Mouse (Mus musculus) adrenal gland, postnatal 4 days (tissue): ENCODE measurements around the gene Inip. TPM values are rescaled to one million over a fixed set of nuclear protein-coding genes. Genes with fewer than 3 reads are reported as not detected.
A peak's percentile ranks its signal among the peaks of the same experiment; 100 is the strongest.

Experiments
- DNase-seq, 2 experiments: peaks; one replicate each; pipeline ENCODE4 v3.0.0; 2021 to 2022; ENCODE audit warnings: low spot score in 2 of 2, mixed read lengths in 2 of 2
- total RNA-seq, 2 experiments: library from RNA; stranded (reverse); gene quantifications; 2 replicates each; pipeline ENCODE4 v1.2.3; 2021

Gene Inip
- total RNA-seq, 2 experiments from 2014 or later = 21.8 to 24.1 TPM

- no peak for DNase-seq
These were observed 18.3 kb downstream of the Inip start for GRCm38 (mm10) chr4:59782853-59783684.

DNA sequence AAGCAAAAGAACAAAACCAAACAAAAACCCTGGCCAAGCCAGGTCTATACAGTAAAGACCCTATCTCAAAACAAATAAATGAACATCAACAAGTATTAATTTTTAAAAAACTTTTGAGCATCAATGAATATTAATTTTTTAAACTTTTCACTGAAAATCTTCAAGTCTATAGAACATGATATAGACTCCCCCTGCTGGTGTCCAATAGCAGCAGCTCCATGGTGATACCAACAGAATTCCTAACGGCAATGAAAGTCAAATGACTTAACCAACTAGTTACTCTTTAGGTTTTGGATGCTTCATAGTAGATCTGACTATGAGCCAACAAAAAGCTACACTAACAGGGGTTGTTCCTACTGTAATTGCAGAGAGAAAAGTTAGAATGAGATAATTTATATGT, 20.8 kb downstream of the Inip start:
- DNase-seq = no peak

DNA sequence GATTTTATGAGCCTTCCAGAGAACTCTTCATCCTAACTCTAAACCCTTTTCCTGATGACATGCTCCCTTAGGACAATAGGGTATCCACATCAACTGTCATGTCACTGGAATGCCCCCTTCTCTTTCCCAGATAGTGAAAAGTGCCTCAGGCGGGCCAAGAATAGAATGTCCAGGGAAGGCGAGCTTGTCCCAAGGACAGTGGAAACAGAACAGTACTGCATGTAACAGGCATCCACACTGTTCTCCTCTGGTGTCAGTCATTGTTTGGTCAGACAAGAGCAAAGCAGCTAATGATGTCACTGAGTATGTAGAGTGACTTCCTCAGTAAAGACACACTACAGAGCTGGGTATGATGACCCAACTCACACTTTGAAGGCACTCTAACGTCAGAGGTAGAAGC, 23.6 kb downstream of the Inip start:
- no peak for DNase-seq

- DNase-seq = no peak
These were observed 29.1 kb downstream of the Inip start for GRCm38 (mm10) chr4:59772171-59772879.

- no peak for DNase-seq
These were observed 33.7 kb downstream of the Inip start for GRCm38 (mm10) chr4:59767717-59768116.

DNA sequence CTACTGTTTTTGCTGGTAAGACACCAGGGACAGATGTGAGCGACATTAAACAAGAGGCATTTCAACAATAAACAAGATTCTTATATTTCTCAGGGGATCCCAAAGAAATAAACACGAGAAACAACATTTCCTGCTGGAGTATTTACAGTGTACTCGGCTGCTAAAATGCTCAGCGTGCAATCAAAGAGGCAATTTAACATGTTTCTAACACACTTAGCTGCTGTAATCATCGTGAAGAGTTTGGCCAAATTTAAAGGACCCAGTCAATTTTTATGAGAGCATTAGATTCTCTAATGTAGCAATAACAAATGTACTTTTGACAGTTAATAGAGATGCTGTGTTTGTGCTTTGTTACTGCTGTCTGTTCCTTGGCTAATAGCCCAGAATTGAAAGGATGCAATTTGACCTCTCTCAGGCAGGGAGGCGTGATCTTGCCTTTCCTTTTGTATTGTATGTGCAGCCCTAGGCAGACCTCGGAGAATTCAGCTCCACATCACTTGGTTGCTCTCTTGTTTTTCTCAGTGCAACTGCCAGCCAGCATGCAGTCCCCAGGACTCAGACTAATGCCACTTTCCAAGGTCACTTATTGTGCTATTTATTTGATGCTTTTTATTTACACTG, 35.9 kb downstream of the Inip start:
- no peak for DNase-seq

DNA sequence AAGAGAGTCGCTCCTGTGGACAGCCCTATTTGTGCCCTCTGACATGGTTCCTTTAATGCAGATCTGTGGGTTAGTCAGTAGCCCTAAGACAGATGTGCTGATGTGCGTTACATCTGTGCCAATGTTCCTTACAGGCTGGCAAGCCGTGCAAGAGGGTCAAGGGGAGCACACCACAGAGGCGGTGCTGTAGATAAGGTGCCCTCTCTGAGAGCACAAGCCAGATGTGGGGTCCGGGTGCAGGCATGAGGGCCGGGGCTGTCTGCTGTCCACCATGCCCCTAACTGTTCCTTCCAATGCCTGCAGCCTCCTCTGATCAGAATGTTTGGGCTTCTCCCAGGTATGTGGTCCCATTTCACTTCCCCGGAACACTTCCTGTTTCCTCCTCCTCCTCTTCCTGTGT, 36.4 kb downstream of the Inip start:
- no peak for DNase-seq

- DNase-seq = no peak
These were observed 40.0 kb downstream of the Inip start for GRCm38 (mm10) chr4:59761365-59761729.

DNA sequence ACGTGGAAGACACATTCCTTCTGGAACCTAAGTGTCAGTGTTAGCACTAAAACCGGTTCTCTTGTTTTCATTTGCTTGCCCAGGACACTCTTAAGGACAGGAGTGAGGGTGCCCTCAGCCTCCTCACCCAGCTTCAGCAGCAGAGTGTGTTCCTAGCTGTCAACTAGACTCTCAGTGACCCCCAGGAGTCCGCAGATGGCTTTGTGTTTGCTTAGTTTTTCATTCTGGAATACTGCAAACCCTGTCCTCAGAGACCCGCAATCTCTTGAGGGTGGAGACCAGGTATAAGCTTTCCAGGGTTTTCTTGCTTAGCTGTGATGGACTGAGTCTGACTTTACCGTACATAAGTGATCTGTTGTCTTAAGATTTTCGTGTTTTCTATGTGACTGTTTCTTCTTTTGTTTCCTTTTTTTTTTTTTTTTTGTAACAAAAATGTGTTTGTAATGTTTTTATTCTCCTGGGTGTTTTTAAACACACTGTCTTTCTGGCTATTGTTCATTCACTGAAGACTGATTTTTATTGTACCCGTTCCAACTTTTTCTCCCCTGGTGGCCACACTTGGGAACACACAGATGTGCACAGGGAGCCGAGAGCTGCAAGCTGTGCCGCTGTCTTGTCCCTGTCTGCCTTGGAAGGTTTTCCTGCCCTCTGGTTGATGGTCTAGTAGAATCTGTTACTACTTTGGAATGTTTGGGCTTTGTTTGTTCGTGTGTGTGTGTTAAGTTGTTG, 40.6 kb downstream of the Inip start:
- DNase-seq = no peak

DNA sequence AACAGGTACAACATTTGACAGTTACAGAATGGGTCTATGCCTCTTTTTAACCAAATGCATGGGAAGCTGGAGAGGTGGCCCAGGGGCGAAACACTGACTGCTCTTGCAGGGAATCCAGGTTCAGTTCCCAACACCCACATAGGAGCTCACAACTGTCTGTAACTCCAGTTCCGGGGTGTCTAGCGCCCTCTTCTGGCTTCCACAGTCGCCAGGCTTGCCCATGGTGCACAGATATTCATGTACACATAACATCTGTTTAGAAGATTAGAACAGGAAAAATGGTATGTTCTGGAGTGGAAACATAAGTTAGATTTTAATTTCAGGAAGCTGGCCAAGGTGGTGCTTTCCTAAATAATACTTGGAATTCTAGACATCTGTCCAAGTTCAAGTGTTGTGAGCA, 41.4 kb downstream of the Inip start:
- DNase-seq = no peak

GRCm38 (mm10) chr4:59757452-59758435, 43.6 kb downstream of the Inip start:
- DNase-seq = no peak

DNA sequence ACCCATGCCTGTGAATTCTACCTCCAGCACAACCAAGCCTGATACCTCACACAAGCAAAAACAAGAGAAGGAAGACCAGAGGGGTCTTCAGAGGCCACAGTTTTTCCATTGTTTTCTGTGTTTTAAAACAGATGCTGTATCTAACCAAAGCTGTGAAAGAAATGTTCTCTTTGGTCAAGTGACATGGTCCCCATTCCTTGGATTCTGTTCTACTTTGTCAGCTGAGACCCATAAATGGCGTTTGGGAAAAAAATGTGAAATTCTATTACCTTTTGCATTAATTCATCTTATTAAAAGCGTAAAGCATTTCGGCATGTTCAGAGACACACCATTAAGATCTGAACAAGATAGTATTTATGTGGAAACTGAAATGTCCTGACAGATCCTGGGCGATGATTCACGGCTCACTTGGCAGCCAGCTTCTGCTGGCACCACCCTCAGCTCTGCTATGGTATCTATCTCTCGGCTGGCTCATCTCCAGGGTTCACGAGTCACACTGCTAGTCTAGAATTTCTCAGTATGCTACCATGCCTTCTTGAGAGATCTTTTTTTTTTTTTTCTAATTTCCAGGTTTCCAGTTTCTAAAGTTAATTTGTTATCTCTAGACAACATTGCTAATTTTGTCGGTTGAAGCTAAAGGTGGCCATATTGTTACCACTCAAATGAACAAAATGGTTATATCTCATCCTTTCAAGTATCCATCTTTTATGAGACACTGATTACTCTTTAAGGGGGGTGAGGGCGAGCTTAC, 44.9 kb downstream of the Inip start:
- peak in 1 of 2 experiments; percentile 36 for DNase-seq

DNA sequence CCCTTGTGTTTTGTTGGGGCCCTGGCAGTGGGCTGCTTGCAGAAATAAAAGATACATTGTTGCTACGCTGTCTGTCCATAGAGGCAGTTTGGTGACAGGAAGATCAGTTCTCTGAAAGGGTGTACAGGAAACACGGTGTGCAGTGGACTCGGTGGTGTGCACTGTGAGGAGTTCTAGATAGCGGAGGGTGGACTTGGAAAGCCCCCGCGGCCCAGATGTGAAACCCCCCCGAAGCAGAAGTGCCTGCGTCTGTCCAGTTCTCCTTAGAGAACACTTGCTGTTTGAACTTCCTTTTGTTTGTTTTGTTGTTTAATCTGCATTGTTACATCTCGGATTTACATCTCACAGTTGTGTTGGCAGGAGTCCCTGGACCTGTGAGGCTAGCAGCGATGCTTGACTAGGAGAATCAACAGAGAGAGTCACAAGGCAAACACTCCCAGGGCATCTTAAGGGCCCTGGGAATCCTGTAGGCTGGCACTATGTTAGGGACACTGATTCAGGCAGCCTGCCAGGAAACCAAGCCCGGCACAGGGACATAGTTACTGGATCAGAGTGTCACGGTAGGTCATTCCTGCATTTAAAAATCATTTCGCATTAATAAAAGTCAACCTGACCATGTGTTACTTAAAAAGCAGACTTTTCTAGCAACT, 47.8 kb downstream of the Inip start:
- DNase-seq = no peak

DNA sequence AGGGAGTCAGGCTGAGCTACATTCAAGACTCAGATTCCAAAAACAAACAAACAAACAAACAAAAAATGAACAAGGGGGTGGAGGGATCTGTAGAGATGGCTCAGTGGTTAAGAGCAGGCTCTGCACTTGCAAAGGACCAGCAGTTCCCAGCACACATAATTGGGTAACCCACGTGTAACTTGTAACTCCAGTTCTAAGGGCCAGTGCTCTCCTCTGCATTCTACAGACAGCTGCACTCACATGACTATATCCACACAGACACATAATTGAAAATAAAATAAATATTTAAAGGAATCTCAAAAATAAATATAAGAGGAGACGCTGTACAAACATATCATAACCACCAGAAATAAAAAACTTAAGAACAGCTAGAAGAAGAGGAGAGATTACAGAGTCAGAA, 61.5 kb downstream of the Inip start:
- DNase-seq = no peak

GRCm38 (mm10) chr4:59739321-59739720, 62.1 kb downstream of the Inip start:
- no peak for DNase-seq

- DNase-seq = no peak
These were observed 69.8 kb downstream of the Inip start for GRCm38 (mm10) chr4:59731544-59731943.

- no peak for DNase-seq
These were observed 72.5 kb downstream of the Inip start for GRCm38 (mm10) chr4:59728839-59729238.

DNA sequence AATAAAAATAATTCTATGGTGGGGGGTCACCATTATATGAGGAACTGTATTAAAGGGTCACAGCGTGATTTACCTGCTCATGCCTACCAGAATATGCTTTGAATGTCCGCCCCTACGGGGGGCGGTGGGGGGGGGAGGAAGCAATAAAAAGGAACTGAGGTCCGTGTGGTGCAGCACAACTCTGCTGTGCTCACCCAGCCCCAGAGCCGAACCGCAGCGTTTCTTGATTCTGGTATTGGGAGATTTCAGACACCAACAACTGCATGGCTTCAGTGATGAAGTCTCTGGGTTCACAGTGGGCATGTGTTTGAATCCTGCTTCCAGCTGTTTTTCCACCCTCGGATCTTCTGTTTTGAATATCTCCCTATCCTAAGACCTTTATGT, 73.5 kb downstream of the Inip start:
- DNase-seq = no peak
